Mouse (Mus musculus) cerebellum, postnatal 4 days (tissue): Measurements from ENCODE around the gene Peli2.

Source experiments
- DNase-seq, 2 experiments: peaks; one replicate each; pipeline ENCODE4 v3.0.0; 2022; ENCODE audit warnings: low spot score in 2 of 2, mixed read lengths in 1 of 2

Gene Peli2

DNA sequence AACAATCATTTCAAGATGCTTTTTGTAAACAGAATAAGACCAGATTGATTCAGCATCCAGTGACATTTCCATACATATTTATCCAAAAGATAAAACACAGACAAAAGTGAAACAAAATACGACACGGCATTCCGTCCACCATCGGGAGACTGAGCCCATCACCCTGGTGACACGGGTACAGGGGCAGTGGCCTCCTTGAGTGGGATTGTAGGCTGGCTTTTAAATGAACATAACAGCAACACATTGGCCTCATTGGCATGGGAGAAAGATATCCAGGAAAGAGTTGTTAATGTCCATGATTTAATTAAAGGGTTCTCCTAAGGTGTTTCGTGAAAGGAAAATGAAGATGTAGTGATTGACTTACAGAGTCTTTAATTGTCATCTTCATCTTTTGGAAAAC is 5.3 kb downstream of the Peli2 start:
- no peak for DNase-seq

DNA sequence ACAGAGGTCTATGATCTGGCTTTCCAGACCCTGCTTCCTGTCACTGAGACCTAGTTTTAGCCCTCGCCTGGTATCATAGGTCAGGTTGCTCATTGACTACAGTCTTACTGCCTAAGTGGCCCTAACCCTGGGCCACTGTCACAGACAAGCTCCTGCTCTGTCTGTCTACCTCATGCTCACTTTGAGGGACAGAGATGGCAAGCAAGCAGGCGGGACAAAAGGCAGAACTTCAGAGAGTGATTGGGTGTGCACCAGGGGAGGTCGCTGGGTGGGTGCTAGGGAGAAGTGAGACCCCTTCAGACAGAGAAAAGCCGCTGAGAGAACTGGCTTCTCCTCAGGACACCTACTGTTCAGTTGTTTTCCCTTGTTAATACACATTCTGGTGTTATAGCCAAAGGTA is 6.3 kb downstream of the Peli2 start:
- no peak for DNase-seq

DNA sequence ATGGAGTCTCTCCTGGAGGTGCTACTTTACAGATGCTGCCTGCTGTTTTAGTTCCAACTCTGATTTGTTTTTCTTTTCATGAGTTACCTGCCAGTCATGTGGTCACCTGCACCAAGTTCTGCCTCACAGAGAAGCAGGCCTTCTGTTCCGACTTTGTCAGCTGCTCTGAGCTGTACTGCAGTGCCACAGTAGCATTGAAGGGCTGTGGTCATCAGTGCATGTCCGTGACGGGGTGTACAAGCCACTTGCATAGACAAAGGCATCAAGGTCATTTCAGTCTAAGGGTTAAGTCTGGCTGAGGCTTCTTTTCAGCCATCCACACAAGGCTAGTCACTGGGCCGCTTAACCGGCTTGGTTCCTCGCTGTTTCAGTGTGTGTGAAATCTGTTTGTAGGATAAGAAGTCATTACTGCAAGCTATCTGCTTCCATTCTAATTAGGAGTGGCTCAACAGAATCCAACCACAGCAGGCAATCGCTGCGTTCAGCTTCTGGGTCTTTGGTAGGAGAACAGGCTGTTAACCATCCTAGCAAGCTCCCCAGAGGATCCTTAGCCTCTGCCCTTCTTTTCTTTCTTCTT is 7.1 kb downstream of the Peli2 start:
- DNase-seq: peak in 1 of 2 experiments; percentile 11

DNA sequence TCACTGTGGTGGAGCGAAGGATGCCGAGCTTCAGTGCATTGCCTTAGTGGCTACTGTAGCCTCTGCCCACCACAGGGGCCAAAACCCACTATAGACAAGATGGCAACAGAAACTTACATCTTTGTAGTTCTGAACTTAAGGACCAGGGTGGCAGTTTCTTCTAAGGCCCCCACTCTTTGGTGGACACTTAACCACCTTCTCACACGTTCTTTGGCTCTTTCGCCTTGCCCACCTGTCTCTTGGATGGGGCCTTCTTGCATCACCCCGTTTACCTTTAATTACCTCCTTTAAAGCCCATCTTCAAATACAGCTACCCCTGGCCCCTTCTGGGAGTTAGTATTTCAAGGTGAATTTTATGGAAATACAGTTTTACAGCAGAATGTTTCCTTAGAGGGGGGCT is 8.1 kb downstream of the Peli2 start:
- DNase-seq: no peak

DNA sequence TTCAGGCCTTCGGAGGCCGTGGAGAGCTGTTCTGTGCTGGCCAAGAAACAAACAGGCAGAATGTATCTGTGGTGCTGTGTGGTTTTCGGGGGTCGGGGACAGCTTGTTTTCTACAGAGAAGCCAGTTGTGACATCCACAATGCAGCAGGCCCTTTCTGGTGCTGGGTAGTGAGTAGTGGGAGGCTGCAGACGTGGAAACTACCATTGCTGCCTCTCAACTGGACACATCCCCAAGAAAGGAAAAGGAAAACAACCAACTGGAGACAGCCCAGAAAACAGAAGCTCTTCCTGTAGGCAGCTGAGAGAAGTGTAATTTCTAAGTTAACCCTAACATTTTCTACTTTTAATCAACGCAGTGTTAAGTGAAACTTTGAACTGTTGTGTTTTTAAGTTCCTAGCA is 9.4 kb downstream of the Peli2 start:
- DNase-seq: no peak

DNA sequence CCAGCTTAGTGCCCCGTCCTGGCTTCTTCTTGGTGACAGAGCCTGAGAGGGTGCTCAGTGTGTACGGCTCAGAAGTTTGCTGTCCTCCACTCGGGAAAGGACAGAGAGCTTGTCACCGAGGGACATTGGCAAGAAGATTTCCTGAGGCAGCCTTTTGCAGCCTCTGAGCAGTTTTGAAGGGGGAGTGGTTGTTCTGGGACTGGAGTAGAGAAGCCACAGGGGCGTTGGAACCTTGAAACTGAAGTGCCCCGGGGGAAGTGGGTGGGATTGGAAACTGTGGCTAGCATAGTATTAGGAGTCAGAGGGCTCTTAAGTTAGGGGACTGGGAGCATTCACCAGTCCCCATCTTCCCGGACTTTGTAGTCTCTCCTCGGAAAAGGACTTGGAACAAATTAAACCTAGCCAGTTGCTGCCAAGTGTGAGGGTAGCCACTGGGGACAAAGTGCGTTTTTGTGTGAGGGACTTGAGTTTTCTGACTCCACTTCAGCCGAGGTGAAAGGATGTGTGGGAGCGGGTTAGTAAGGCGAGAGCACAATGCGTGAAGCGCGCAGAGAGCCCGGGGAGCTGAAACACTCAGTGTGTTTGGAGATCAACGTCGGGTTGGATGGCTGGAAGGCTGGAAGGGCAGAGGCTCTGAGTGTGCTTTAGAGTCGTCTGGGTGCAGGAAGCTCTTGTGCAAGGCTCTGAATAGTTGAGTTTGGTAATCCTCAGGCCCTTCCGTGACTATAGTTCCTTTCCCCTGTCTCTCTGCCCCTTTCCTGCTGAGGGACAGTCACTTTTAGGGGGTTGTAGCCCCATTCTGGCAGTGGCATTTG is 10.3 kb downstream of the Peli2 start:
- DNase-seq: no peak

DNA sequence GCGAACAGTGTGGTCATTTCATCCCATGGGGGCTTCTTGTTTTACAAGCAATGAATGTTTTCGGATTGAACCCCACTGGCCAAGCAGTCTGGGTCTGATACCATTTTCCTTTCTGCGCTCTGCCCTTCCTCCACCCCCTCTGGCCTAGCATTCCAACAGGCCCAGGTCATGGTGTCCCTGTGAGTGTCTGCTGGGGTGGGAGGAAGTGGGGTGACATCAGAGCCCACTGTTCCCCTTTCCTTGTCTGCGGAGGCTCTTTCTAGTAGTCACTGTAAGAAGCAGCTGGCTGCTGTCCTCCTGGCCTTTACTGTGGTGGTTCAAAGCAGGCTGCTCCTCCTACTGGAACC is 10.9 kb downstream of the Peli2 start:
- DNase-seq: no peak

DNA sequence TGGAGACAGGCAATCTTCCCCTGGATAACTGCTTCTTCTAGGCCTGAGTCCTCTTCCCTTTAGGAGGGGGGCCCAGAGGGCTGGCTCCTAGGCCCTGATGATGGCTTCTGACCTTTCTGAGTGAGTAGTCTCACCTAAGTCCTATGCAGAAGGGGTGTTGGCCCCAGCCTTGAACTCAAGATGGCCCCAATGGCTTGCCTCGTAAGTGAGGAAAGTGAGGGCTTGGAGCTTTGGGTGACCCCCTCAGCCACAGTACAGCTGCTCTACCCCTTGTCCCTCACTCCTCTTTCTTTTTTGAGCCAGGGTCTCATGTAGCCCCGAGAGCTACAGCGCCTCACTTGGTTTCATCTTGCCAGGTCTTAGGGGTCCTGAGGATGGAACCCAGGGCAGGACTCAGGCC is 11.6 kb downstream of the Peli2 start:
- no peak for DNase-seq

DNA sequence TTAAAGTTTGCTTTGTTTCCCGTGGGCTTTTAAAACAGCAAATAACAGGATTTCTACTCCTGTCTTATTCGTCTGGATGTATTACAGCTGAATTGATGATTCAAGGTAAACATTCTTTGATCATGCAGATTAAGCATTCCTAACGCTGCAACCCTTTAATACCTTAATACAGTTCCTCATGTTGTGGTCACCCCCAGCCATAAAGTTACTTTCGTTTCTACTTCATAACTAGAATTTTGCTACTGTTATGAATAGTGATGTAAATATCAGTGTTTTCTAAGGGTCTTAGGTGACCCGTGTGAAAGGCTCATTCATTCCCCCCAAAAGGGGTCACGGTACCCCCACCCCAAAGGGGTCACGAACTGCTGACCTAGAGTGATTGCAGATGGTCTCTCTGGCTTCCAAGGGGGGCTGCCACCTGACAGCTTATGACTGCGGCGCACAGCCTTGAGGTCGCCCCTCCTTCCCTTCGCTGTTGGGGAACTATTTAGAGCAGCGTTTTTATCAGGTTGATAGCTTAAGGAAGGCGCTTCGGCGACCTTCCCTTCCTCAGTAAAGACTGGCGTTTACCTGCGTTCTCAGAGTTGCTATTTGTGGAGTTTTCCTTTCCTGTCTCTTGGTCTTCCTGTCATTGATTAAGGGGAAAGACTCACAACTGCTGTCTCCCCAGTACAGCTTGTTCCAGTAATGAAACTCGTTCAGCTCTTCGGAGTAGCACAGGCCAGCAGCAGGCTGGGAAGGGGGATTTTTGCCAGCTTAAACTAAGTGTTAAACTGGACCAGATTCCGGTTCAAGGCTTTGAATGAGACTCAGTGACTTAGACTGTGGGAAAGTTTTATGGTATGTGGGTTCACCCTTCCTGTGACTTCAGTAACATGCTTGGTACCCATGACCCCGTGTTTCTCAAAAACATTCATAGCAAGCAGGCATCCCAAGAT is 12.5 kb downstream of the Peli2 start:
- DNase-seq: no peak

DNA sequence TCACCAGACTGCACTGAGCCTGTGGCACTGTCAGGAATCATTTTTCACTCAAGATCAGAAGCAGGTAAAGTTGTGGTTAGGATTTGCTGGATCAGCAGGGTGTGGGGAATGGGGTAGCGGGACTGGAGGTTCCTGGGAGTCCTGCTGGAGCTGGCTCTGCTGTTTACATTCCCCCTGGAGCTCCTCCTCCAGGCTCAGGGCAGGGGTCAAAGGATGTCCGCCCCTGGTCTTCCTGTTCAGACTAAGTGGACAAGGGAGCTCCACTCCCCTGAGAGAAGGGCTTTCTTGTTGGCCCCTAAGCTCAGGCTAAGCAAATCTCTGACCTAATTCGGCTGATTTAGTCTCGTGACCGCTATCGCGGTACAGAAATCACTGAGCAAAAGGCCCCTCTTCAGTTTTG is 13.7 kb downstream of the Peli2 start:
- no peak for DNase-seq

DNA sequence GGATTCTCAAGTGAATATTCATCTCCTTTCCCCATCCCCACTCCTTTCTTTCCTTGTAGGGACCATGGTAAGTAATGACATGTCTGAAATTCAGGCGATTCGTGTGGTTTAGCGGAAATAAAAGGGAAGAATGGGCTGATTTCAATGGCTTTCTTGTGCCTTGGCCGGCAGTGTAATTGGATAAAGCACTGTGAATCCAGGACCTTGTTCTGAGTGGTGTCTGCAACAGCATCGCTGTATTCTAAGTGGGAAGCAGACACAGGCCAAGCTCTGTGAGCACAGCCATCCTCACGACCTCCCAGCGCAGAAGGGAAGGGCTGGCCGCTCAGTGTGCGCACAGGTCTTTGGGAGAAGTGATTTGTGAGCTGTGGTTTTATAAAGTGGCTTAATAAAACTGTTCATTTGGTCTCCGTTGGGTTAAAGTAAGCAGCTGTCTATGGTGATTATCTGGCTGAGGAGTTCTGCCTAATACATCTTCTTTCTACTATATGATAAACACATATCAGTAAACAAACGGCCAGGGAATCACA is 15.3 kb downstream of the Peli2 start:
- no peak for DNase-seq

DNA sequence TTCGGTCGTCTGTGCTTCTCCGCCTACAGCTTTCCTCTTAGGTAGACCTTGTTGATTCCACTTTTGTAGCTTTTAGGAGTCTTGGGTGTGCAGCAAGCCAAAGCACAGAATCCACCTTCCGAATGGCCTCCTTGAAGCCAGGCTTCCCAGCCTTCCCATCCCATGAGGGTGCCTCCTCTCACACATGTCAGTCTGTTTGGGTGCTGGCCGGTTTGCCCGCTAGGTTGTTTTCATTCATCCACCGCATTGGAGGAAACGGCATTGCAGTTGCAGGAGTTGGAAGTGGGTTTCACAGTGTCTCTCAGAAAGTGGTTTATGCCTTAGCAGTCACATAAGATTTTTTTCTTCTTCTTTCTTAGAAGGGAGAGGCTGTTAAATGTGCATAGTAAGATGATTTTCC is 17.1 kb downstream of the Peli2 start:
- DNase-seq: no peak

DNA sequence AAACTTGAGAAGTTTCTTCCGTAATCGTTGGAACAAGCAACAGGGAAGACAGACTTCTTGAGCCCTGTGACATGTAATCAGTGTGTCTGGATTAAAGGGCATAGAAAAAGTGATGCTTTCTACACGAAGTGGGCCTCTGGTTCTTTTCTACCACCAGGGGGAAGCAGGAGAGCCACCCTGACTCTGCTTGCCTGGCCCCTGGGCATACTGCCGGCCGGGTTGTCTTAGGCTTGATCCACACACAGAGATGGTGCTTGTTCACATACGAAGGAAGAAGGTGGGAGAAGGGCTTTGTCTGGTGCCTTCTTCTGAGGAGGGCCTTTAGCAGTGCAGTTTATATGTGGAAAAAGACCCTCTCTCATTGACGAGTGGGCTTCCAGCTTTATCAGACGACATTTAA is 17.5 kb downstream of the Peli2 start:
- DNase-seq: no peak

DNA sequence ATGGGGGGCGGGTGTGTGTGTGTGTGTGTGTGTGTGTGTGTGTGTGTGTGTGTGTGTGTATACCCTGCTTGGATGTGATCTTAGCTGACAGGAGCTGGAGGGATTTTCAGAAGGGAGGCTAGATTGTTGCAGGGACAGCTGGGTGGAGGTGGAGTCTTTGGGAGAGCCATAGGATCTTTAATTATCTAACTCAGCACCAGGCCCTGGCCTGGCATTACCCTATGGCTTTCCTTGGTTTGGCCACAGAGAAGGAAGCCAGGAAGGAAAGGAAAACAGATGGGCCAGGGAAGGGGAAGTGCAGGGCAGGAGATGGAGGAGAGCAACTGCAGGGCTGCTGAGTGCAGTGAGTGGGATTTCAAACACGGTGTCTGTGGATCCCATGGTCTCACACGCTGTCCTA is 18.8 kb downstream of the Peli2 start:
- no peak for DNase-seq

DNA sequence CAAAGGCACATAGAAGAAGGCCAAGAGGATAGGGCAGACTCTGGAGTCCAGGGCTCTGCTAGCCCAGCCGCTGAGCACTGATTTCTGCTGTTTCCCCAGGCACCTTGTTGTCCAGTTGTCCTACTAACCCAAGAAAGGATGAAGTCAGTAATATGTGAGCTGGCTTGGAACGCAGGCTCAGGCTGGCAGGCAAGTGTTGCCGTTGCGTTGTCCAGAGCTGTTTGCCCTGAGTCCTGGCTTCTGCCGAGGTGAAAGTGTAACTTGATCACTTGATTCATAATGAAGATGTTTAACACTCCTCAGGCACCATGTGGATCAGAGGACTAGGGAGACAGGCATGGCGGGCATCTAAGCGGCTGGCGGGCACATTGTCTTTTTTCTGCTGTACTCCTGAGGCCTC is 21.1 kb downstream of the Peli2 start:
- no peak for DNase-seq

DNA sequence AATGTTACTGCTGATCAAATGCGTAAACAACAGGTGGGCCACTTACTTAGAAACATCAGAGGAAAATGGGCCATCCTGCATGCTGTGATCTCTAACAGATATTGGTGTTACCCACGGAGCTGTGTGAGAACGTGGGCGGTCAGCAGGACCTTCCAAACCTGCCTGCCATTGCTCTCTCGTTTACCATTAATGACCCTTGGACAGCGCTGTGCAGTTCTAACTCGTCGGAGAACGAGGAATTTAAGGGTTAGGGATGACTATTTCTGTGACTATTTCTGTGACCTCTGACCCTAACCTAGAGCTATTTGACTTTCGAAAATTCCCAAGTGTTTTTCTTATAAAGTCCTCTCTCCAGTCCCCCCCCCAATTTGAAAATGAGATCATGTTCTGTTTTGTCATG is 22.1 kb downstream of the Peli2 start:
- DNase-seq: no peak

DNA sequence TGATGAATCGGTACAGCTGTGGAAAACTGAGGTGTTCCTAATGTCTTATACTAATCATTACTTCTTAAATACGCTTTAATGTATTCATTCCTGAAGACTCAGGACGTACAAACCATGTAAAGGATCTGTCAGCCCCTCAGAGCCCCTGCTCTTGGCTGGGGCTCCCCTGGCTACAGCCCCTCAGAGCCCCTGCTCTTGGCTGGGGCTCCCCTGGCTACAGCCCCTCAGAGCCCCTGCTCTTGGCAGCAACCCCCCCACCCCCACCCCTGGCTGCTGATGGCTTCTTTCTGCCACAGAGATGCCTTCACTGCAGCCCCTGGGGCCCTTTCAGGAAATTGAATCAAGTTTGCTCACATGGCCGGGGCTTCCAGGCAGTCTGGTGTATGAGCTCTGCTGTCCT is 22.5 kb downstream of the Peli2 start:
- DNase-seq: no peak

DNA sequence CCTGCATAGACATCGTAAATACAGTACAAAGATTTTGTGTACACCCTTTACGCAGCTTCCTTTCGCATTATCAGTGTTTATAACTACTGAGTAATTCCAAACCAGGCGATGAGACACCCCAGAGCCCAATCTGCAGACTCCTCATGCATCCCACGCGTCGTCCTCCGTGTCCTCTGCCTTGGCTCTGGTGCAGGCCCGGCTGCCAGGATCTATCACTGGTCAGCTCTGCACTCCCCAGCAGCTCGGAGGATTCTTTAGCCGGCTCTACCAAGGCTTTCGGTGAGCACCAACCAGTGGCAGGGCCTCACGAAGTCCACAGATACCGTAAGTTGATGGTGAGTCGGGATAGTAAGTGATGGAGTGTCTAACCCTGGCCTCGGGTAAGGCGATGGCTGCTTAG is 23.7 kb downstream of the Peli2 start:
- no peak for DNase-seq

DNA sequence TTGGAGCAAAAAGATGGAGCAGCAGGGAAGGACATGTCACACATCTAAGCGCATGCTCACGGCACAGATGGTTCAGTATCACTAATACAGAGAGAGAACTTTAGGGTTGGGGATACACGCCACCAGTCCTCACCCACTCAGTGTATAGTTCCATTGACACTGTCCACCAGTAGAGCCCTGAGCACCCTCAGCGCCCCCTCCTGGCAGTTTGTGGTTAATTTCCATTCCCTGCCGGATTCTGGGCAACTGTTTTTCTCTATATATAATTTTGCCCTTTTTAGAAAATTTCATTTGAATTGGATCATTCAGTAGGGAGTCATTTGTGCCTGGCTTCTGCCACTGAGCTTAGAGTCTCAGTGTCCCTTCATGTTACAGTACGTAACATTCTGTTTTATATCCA is 27.1 kb downstream of the Peli2 start:
- no peak for DNase-seq

DNA sequence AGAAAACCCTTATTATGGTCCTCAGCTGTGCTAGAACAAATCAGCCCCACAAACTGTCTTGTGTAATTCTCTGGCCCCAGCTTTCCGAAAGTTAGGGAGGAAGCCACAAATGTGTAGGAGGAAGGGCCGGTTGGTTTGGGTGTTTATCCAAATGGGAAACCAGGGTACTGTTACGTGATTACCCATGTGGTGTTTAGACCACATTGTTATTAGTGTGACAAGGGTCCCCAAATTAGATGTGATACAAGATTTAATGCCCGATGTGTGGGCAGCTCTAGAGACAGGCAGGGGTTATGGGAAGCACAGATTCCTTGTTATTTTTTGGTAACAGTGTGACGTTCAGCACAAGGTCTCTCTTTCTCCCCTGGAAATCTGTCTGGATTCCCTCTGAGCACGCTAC is 28.0 kb downstream of the Peli2 start:
- no peak for DNase-seq

DNA sequence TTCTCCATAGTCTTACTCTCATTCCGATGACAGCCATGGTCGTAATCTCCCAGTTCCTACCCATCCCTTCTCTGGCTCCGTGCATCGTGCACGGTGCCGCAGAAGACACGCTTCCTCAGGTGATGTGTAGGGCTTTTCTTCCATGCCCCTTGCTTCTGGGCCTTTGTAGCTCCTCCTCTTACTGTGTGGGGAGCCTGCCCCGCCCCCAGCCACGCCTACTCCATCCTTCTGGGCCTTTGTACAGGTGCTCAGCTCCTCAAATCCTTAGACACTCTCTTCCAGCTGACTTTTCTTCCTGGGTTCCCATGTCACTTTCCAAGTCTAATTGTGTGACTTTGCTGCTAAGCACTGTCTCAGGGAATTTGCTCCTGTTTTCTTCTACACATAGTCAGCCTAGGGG is 28.7 kb downstream of the Peli2 start:
- DNase-seq: no peak

DNA sequence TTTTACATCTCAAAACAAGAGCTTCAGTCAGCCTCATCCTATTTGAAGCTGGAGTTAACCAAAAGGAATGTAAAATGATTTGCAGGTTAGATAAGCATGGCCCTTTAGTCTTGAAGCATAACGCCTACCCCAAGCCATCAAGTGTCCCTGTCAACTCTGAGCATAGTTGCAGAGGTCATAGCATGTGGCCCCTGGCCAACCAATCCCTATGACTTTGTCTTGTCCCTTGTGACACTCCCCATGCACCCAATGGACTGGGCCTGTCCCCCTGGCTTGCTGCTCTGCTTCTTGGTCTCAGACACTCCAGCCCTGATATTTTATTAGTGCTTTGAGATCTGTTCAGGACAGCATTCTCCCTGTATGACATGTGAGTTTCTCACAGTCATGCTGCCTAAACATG is 30.3 kb downstream of the Peli2 start:
- DNase-seq: no peak

DNA sequence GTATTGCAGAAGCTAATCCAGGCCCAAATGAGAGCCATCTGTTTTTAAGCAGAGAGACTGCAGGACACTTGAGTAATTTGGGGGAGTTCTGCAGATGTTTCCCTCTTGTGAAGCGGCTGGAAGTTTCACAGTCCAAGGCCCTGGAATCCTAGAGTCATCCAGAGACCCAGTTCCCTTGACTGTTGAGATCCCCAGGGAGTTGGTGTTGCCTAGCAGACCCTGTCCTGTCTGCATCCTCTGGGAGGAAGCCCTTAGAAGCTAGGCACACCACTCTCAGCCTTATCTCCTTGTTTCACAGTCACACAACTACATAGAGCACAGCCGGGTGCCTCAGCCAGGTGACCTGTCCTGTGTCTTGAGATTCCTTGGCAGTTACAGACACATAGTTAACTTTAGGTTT is 30.9 kb downstream of the Peli2 start:
- DNase-seq: no peak
